Mouse (Mus musculus) kidney, embryonic 16.5 days (tissue): Measurements from ENCODE around the gene Abl2. TPM values are rescaled to one million over a fixed set of nuclear protein-coding genes. Genes with fewer than 3 reads are reported as not detected.
"Not testable (repeated sequence)": the region's sequence is repeated elsewhere in the genome, so short reads cannot be mapped to it uniquely, and the experiment has no call there.

ENCODE experiments used
- ATAC-seq: fragments of 200-750 bp; cut with Nextera tagmentation; 2 replicates; pipeline ENCODE4 v1.8.0; 2017; ENCODE audit warnings: moderate TSS enrichment; ENCODE audit not compliant: low FRiP score, low TSS enrichment
- H3K27ac ChIP-seq: fragments of 300-500 bp; sonication (generic); 2 replicates; pipeline ENCODE4 v1.5.1; 2014; ENCODE audit warnings: low read length
- H3K27me3 ChIP-seq: fragments of 300-500 bp; sonication (generic); 2 replicates; pipeline ENCODE4 v1.6.1; 2014; ENCODE audit warnings: low read length, control low read depth, mixed read lengths; ENCODE audit not compliant: insufficient read depth
- H3K36me3 ChIP-seq: fragments of 300-500 bp; sonication (generic); 2 replicates; pipeline ENCODE4 v1.6.1; 2014; ENCODE audit warnings: low read length, control low read depth, mixed read lengths; ENCODE audit not compliant: insufficient read depth
- H3K4me1 ChIP-seq: fragments of 300-500 bp; sonication (generic); 2 replicates; pipeline ENCODE4 v1.6.1; 2014; ENCODE audit warnings: low read length, control low read depth, mixed read lengths; ENCODE audit not compliant: insufficient read depth
- H3K4me2 ChIP-seq: fragments of 300-500 bp; sonication (generic); replicated peaks from 2 replicates; pipeline ENCODE4 v1.6.1; 2014; ENCODE audit warnings: low read depth, low read length
- H3K4me3 ChIP-seq: fragments of 300-500 bp; sonication (generic); 2 replicates; pipeline ENCODE4 v1.5.1; 2014; ENCODE audit warnings: mild to moderate bottlenecking, low read length
- H3K9ac ChIP-seq: fragments of 300-500 bp; sonication (generic); replicated peaks from 2 replicates; pipeline ENCODE4 v1.6.1; 2014; ENCODE audit warnings: low read length
- H3K9me3 ChIP-seq: fragments of 300-500 bp; sonication (generic); 2 replicates; pipeline ENCODE4 v1.6.1; 2016; ENCODE audit warnings: low read length, control low read depth
- WGBS: fragments of 180-500 bp; shearing (Covaris S2); extraction: QIAGEN DNeasy Blood & Tissue Kit; methylation state at CpG from one replicate; pipeline ENCODE4 v1.1.7; 2014; 5-methylcytosine and 5-hydroxymethylcytosine counted together
- polyA plus RNA-seq: library from polyadenylated mRNA; unstranded; fragments of >200 nt; fragmentation: Nextera tagmentation; extraction: Ambion mirVana; gene quantifications from 2 replicates; pipeline ENCODE4 v1.2.1, GENCODE M21; 2015

Abl2 gene
- polyA plus RNA-seq, 1 experiment from 2014 or later, result 4.0 TPM

- Histone ChIP-seq H3K27ac (no peak overlapping the region), H3K9ac (no peak overlapping the region), H3K27me3 (no peaks in the 10 kb centered on the region), H3K4me2 (no peak overlapping the region), H3K9me3 (no peaks in the 10 kb centered on the region), H3K4me1 (0 out of 2 replicates have a peak, but pooled peaks cover 4% of the 10 kb centered on the region), H3K4me3 (no peak overlapping the region), H3K36me3 (no peaks in the 10 kb centered on the region)
- ATAC-seq, result peak; percentile 16; the same call in 1 of the 2 replicates
- 76% methylated on average over 13 of the region's 13 CpGs for WGBS
Measured at GRCm38 (mm10) chr1:156659906-156660659, 101.5 kb downstream of the Abl2 start.

DNA sequence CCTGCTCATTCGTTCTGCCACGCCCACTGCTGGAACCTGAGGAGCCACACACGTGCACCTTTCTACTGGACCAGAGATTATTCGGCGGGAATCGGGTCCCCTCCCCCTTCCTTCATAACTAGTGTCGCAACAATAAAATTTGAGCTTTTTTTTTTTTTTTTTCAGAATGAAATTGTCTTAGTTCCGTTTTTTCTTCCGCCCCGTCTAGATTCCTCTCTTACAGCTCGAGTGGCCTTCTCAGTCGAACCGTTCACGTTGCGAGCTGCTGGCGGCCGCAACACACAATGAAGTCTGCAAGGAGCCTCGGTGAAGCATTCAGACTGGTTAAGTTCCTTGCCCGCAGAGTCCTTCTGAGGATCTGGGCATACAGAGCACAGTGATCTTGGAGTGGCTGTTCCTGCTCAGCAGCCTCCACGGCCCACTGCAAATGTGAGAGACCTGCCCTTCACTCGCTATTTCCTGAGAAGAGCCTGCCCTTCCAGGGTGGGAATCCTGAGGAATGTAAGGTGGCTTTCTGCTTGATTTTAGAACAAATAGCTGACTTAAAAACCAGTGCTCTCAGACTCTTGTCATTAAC is 102.2 kb downstream of the Abl2 start:
- not testable (repeated sequence) for H3K27ac ChIP-seq, H3K4me3 ChIP-seq, H3K9me3 ChIP-seq, H3K27me3 ChIP-seq, H3K36me3 ChIP-seq, ATAC-seq, H3K9ac ChIP-seq, H3K4me1 ChIP-seq
- WGBS, result 67% methylated on average over 16 of the region's 21 CpGs
- 0 out of 2 replicates have a peak overlapping the region, but pooled peaks have one; percentile 13 for H3K4me2 ChIP-seq

GRCm38 (mm10) chr1:156665777-156666176 is 107.2 kb downstream of the Abl2 start:
- WGBS, result 93% methylated on average over 8 of the region's 8 CpGs
- H3K4me2 ChIP-seq, result no peak overlapping the region

DNA sequence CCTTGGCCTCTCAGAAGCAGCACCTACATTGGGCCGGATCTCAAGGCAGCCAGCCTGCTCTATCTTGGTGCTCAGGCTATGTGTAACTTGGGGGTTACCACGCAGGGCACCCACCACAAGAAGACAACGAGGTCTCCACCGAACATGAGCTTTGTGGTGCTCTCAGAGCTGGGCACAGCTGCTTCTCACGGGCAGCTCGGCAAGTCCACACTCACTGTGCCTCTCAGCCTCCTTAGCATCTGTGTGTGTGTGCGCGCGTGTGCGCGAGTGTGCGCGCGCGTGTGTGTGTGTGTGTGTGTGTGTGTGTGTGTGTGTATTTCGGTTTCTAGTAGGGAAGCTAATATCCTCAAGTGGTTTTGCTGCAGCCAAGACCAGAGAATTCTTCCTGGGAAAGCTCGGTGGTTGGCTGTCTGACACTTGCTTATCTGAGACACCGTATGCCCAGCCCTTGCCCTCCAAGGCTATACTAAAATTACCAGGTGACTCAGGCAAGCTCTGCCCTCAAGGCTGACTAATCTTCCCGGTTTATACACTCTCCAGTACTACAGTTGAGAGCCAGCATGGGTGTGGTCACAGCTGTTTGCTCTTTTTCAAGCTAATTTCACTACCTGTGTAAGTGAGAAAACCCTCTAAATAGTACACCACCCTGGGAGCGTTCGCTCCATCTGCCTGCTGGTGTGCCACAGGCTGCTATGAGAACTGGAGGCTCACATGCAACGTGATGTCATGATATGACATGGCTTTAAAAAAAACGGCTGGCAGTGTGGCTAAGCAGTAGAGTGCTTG is 108.7 kb downstream of the Abl2 start:
- Histone ChIP-seq H3K4me2 (no peak overlapping the region), H3K4me1 (no peaks in the 10 kb centered on the region), H3K27ac (no peak overlapping the region), H3K4me3 (no peak overlapping the region), H3K36me3 (no peaks in the 10 kb centered on the region), H3K9me3 (no peaks in the 10 kb centered on the region), H3K9ac (no peak overlapping the region), H3K27me3 (no peaks in the 10 kb centered on the region)
- 0 out of 2 replicates have a peak, but pooled peaks have one; percentile 21 for ATAC-seq
- 85% methylated on average over 20 of the region's 23 CpGs for WGBS

More at GRCm38 (mm10) chr1:156665777-156666176, 107.2 kb downstream of the Abl2 start:
- Histone ChIP-seq H3K36me3 (no peaks in the 10 kb centered on the region), H3K9ac (no peak overlapping the region), H3K9me3 (no peaks in the 10 kb centered on the region), H3K4me3 (no peak overlapping the region), H3K27me3 (no peaks in the 10 kb centered on the region), H3K27ac (no peak overlapping the region), H3K4me1 (no peaks in the 10 kb centered on the region)
- no peak for ATAC-seq

DNA sequence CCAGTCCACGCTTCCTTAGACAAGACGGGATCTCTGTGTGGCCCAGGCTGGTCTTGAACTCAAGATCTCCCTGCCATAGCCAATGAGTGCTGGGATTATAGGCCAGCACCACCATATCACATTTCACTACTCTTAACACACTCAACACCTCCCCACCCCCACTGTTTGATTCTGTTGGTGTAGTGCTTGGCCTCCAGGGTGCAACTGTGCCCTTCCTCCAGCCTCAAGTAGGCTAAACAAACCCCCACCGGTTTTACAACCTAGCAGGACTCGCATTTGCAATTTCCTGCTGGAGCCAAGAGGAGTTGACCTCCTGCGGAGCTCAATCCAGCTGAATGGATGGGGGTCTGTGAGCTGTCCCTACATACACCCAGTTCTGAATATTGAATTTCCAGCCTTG is 110.0 kb downstream of the Abl2 start:
- WGBS, result 32% methylated on average over 5 of the region's 5 CpGs
- no peak overlapping the region for H3K4me2 ChIP-seq
- no peak overlapping the region for H3K27ac ChIP-seq
- H3K4me1 ChIP-seq, result peaks cover 8% of the 10 kb centered on the region; the same call in 1 of the 2 replicates
- H3K36me3 ChIP-seq, result no peaks in the 10 kb centered on the region
- H3K9ac ChIP-seq, result no peak overlapping the region
- no peaks in the 10 kb centered on the region for H3K9me3 ChIP-seq
- no peak for ATAC-seq
- H3K27me3 ChIP-seq, result no peaks in the 10 kb centered on the region
- H3K4me3 ChIP-seq, result no peak overlapping the region

DNA sequence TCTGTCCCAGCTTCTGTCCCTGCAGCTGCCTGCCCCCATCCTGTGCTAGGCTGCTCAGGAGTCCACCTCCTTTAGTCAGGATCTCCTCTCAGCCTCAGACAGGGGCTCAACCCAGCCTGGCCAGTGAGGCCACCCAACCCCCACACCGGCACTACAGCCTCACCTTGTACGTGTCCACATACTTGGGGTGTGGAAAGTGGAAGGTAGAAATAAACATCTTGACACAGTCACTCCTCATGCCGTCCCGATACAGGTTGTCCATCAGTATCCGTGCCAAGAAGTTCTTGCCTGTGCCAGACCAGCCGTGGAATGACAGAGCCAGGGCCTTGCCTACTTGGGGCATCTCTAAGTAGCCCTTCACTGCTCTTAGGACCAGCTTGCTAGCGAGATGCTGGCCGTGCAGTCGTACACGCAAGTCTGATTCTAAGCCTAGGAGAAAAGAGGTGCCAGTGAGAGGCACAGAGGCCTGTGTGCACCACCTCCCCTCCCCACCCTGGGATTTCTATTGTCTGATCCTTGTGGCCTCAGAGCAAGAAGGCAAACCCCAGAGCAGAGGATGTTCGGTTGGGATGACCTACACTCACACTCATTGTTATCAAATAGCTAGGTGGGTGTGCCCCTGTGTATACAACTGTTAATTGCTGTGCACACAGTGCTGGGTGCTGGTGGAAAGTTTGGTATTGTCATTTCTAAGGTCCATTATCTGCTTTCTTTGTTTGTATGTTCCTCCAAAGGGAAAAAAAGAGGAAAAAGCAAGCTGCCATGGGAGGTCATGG is 110.8 kb downstream of the Abl2 start:
- no peak for ATAC-seq
- Histone ChIP-seq H3K9me3 (no peaks in the 10 kb centered on the region), H3K4me3 (no peak overlapping the region), H3K4me2 (no peak overlapping the region), H3K9ac (no peak overlapping the region), H3K27me3 (no peaks in the 10 kb centered on the region), H3K4me1 (peaks cover 8% of the 10 kb centered on the region; the same call in 1 of the 2 replicates), H3K36me3 (no peaks in the 10 kb centered on the region), H3K27ac (no peak overlapping the region)
- 52% methylated on average over 11 of the region's 11 CpGs for WGBS

DNA sequence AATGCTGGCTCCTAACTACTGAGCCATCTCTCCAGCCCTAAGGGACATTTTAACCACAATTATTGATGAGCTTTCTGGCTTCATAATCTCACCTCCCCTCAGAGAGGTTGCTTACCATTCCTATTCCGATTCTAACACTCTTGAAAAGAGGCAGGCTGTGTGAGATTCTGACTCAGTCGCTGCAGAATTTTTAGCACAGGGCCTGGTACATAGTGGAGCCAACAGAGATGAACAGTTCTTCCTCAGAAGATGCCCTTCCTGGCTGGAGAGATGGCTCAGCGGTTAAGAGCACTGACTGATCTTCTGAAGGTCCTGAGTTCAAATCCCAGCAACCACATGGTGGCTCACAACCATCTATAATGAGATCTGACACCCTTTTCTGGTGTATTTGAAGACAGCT is 113.3 kb downstream of the Abl2 start:
- Histone ChIP-seq H3K4me2 (no peak overlapping the region), H3K27ac (no peak overlapping the region), H3K36me3 (no peaks in the 10 kb centered on the region), H3K4me3 (no peak overlapping the region), H3K27me3 (no peaks in the 10 kb centered on the region), H3K9me3 (no peaks in the 10 kb centered on the region), H3K4me1 (peaks cover 8% of the 10 kb centered on the region; the same call in 1 of the 2 replicates), H3K9ac (no peak overlapping the region)
- WGBS, result 95% methylated on average over 3 of the region's 3 CpGs
- ATAC-seq, result no peak

DNA sequence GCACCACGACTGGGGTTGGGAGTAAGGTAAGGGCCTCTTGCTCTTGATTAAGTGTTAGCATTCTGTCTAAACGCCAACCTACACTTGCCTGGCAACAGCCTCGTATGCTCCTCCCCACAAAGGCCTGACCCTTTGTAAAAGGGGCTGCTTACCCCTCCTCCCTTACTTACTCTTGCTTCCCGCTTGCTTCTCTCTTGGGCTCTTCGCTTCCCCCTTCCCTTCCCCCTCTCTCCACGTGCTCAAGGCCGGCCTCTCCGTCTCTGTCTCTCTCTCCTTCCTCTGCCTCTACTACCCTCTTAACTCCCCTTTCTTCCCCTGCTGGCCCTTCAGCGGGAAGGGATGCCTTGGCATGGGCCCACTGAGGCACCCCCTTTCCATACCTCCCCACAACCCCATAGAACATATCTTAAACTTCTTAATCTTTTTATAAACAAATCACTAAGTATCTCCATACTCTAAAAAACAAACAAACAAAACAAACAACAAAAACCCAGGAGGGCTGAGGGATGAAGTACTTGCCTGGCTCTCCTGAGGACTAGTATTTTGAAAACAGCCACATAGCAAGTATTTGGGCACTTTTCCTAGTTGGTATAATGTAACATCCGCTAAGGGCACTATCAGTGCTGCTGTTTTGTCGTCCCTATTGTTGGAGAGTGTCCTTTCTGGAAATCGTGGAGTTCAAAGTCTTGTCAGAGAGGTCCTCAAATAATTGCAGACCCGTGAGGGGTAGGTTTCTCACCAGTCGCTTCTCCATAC is 114.3 kb downstream of the Abl2 start:
- no peak overlapping the region for H3K27ac ChIP-seq
- whole genome bisulfite sequencing, result 13% methylated on average over 14 of the region's 14 CpGs
- ATAC-seq, result no peak

More for the DNA sequence above, 114.3 kb downstream of the Abl2 start:
- peak overlapping the region; percentile 100 for H3K4me2 ChIP-seq
- peak overlapping the region; percentile 72 for H3K9ac ChIP-seq
- H3K9me3 ChIP-seq, result no peaks in the 10 kb centered on the region
- peaks cover 8% of the 10 kb centered on the region; the same call in 1 of the 2 replicates for H3K4me1 ChIP-seq
- no peaks in the 10 kb centered on the region for H3K27me3 ChIP-seq
- peak overlapping the region; percentile 75 for H3K4me3 ChIP-seq
- H3K36me3 ChIP-seq, result no peaks in the 10 kb centered on the region
